Mouse (Mus musculus): Measurements from ENCODE around the gene Hopx.

- TF ChIP-seq EP300 (IDR thresholded peaks at IDR 0.05; ENCODE audit: low read depth in 1 of 2, low read length in 2 of 2): peak; percentile 56 to 79; a peak in 3 of 4 replicates
- TF ChIP-seq SMC3 (IDR thresholded peaks at IDR 0.05; ENCODE audit: low read depth, low read length): no peak
- no peak for TF ChIP-seq NRF1 (IDR thresholded peaks at IDR 0.05; ENCODE audit: insufficient read depth, low read depth, low read length, poor library complexity, severe bottlenecking)
These were observed 36.8 kb upstream of the Hopx start for GRCm38 (mm10) chr5:77151738-77152137.
